Mouse (Mus musculus) adrenal gland, adult 8-10 months (tissue): Measurements from ENCODE around the gene AC131692.1. TPM values are rescaled to one million over a fixed set of nuclear protein-coding genes. Genes with fewer than 3 reads are reported as not detected.
"Not testable (repeated sequence)": the region's sequence is repeated elsewhere in the genome, so short reads cannot be mapped to it uniquely, and the experiment has no call there.

ENCODE experiments used
- DNase-seq: peaks from one replicate; pipeline ENCODE4 v3.0.0; 2022
- microRNA-seq, 2 experiments: library from miRNA; unstranded; fragments of <30 nt; microRNA quantifications; one replicate each; pipeline ENCODE4 v1.2.0; 2022
- total RNA-seq, 4 experiments: library from RNA; stranded (reverse); gene quantifications; 2 replicates each; pipeline ENCODE4 v1.2.4; 2022

AC131692.1 gene
- total RNA-seq, 4 experiments from 2014 or later: not detected

DNA sequence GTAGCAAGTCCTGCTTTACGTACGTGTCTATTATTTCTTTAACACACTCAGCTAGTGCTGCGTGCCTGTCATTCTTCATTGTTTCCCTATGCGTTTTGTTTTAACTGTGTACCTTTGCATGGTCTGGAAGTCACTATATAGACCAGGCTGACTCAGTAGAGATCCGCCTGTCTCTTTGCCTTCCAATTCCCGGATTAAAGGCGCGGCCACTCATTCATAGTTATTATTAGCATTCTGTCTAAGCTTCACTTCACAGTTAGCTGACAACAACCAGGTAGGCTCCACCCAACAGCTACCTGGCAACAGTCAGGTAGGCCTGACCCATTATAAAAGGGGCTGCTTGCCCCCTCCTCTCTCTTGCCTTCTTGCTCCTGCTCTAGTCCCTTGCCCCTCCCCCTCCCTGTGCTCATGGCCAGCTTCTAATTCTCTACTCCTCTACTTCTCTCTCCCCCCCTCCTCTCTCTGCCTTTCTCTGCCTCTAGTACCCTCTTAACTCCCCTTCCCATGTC lies 24.5 kb downstream of the AC131692.1 start:
- no peak for DNase-seq

- DNase-seq: no peak
Measured at GRCm38 (mm10) chr19:6121761-6122160, 27.5 kb downstream of the AC131692.1 start.

DNA sequence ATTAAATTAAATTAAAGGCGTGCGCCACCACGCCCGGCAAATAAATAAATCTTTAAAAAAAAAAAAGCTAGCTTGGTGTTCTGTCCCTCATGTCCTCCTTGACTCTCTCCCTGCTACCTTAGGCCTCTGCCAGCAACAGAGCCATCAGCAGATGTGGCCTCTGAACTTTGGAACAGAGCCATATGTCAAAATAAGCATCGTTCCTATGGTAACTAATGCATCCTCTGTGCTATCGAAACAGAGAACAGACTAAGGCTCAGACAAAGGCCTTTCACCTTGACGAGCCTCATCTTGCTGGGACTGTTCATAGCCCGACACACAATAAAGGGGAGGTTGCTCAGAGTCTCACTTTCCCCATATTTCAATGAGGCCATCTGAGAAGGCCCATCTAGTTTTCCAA lies 29.1 kb downstream of the AC131692.1 start:
- DNase-seq: no peak

- DNase-seq: no peak
Measured at GRCm38 (mm10) chr19:6124898-6125297, 30.7 kb downstream of the AC131692.1 start.

- DNase-seq: no peak
Measured at GRCm38 (mm10) chr19:6126289-6126688, 32.1 kb downstream of the AC131692.1 start.

DNA sequence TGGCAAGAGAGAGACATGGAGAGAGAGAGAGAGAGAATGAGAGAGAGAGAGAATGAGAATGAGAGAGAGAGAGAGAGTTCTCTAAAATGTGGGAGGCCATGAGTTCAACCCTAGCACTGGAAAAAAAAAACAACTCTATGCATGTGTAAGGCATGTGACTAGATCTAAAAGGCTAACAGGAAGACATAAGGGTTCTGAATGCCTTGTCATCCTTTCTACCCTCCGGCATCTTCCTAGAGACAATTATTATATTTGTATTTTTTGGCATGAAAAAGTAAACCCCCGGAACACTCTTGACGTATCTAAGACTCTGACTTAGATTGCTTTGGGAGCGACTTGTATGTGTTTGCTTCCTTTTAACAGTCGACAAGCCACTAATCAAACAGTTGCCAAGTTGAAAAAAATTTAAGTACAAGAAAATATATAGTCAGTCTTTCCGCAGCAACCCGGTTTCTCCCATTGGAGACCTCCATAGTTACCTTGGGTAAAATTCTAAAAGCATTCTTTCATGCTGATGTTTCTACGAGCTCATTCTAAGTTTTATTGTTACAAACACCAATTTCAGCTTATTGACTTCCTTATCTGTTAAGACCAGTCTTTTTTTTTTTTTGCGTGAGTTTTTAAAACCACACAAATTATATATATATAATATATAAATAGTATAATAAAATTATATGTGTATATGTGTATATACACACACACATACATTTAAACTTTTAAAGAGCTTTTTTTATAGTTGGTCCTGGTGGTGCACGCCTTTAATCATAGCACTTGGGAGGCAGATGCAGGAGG lies 32.8 kb downstream of the AC131692.1 start:
- DNase-seq: no peak

DNA sequence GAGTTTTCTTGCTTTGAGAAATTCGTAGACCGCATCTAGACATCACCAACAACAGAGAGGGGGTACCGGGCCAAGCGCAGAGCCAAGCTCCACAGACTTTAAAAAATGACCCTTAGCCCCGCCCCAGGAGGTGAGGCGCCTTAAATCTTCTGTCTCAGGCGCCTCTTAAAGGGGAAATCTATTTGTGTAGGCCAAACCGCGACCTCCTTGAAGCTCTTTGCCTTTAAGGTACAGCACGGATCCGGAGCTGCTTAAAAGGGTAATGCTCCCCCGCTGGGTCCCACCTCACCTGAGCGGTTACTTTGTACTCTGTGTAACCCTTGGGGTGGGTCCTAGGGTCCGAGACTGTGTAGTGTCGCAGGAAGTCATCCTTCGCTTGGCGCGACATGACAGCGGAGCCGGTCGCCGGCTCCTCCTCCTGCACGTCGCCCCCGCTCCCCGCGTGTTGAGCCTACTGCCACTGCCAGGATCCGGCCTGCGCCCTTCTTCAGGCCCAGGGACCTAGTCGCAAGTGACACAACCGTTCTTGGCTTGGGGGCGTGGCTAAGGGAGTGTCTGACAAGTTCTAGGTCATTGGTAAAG lies 33.6 kb downstream of the AC131692.1 start, which contains the start of gene Snx15:
Gene Snx15, minus strand, starts transcription at position 545 of the 582 bp plus-strand sequence.
- peak; percentile 95 for DNase-seq

- DNase-seq: not testable (repeated sequence)
Measured at GRCm38 (mm10) chr19:6130414-6131128, 36.4 kb downstream of the AC131692.1 start.

DNA sequence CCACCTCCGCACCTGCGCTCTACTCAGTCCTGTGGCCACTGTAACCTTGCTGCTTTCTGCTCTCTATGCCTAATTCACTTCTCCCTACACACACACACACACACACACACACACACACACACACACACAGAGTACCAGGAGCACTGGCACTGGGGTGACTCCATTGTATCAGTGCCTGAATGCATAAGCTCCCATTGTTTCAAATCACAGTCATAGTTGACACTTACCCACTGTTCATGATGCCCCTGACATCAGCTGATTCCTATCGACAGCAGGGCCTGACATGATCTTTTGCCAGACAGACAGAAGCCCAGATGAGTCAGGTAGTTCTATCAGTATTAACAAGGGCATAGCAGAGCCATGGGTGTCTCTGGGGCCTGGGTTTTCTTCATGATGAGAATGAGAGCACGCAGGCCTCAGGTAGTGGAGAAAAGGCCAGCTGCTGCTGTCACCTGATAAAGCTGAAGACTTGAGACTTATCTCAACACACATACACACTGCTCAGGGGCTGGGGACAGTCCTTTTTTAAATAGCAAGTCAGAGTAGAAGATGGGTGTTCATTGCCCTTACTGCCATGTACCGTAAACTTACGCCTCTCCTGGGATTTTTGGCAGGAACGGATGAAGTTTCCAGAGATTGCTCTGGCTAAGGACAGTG lies 38.1 kb downstream of the AC131692.1 start:
- DNase-seq: no peak

DNA sequence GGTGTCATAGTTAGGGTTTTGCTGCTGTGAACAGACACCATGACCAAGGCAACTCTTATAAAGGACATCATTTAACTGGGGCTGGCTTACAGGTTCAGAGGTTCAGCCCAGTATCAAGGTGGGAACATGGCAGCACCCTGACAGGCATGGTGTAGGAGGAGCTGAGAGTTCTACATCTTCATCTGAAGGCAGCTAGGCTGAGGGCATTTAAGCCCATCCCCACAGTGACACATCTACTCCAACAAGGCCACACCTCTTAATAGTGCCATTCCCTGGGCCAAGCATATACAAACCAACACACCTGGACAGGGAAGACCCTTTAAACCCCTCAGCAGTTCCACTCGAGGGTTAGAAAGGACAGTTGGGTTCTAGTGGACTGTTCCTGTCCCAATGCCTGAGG lies 39.0 kb downstream of the AC131692.1 start:
- DNase-seq: not testable (repeated sequence)

DNA sequence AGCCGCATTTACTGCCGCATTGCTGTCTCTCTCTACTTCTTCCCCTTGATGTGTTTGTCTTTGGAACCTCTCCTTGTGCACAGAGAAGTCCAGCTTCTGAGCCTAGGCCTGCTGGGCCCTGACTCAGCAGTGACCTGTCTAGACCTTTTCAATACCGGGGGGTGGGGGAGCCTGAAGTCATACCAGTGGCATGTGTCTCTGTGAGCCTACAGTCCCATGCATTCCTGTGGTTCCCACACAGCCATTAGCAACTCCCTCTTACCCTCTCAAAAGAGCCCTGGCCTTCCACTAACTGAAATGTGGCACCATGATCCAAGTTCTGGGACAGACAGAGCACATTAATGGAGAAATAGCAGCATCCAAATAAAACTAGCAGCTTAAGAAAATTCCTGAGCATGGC lies 42.2 kb downstream of the AC131692.1 start:
- DNase-seq: no peak

DNA sequence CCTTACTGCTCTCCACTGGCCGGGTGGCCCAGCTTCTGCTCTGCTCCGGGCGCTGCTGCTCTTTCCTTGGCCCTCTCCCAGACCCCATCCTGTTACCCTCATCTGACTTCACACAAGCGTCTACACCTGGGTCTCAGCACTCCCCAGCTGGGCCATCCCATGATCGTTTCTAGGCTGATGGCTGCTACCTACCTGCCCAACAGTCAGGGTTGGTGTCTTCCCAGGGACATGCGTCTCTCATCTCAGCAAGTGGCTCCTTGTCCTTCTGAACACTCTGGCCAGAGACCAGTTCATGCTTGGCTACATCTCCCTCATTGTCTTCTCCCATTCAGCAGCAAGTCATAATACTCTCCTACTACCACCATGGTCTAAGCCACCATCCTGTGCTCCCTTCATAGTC lies 45.5 kb downstream of the AC131692.1 start:
- no peak for DNase-seq

GRCm38 (mm10) chr19:6140374-6140677 lies 46.1 kb downstream of the AC131692.1 start:
- DNase-seq: no peak

DNA sequence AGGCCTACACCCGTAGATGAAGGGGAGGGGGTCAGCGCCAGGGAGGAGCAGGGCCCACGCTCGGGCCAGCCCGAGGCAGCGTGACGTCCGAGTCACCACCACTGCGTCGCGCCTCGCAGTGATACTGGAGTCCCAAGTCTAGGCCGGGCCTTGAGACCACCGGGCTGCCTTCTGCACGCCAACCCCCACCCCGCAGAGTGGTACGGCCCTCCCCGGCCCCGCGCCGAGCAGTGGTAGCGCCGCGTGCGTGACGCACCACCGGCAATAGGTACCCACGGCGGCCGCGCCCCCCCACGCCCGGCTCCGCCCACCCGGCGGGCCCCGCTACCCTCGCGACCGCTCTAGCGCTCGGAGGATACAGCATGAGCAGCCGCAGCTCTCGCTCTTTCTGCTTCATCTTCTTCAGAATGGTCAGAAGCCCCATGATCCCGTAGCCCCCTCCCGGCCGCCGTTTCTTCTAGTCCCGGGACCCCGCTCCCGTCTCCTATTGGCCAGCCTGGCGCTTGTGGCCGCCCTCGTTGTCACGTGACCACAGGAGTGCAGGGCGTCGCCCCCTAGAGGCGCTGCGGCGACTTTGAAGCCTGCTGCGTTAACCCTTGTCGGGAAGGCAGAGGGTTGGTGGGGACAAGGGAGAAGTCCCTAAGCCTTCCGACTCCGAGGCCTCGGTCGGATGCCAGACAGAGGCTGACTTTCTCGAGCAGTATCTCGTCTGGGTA lies 46.6 kb downstream of the AC131692.1 start, which contains the start of gene Batf2:
Gene Batf2, plus strand, starts transcription at position 306 of the 716 bp plus-strand sequence.
- peak; percentile 88 for DNase-seq

GRCm38 (mm10) chr19:6141394-6141749 lies 47.2 kb downstream of the AC131692.1 start, which contains the start of gene Arl2:
TSS of gene Arl2 (minus strand) at chr19:6141548.
- DNase-seq: peak; percentile 66

DNA sequence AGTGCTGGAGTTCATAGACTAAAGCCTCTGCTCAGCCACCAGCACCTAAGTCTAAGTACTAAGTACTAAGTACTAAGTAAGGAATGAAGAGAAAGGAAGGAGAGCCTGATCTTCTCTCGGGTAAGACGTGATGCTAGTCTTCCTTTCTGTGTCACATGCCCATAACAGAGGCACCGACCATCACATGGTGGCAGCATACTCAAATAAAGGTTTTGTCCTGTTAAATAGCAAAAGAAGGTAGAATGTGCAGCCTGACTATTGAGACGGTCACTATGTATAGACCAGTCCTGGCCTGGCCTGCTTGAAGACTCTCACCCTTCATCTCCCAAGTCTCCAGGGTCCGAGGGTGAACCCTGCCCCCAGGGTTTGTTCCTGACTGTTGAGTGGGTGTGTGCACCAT lies 50.6 kb downstream of the AC131692.1 start:
- no peak for DNase-seq

Small RNAs within 50 kb of the gene (microRNA-seq; reads per million reads assigned to microRNA genes)
- 0.67 to 1.1 reads per million in 2 experiments for gene Mir6988

Other genes starting within 250 kb of the AC131692.1 start
- gene Frmd8, start 219.1 kb upstream of the AC131692.1 start, total RNA-seq: 10 to 100 TPM; 47.6 to 55.2 (median 53.4) TPM
- 10 to 100 TPM; 12.8 to 21.7 (median 17.5) TPM for gene Slc25a45, start 216.6 kb upstream of the AC131692.1 start, total RNA-seq
- gene Tigd3, start 200.3 kb upstream of the AC131692.1 start, total RNA-seq: 1 to 10 TPM in 3 of 4 experiments, under 1 TPM in 1; 0.93 to 3.5 (median 1.6) TPM
- 100 to 1,000 TPM in 3 of 4 experiments, 10 to 100 TPM in 1; 93.7 to 147 (median 129) TPM for gene Dpf2, start 181.4 kb upstream of the AC131692.1 start, total RNA-seq
- gene Cdc42ep2, start 169.6 kb upstream of the AC131692.1 start, total RNA-seq: 1 to 10 TPM; 4.9 to 9.6 (median 8.3) TPM
- 10 to 100 TPM; 22.5 to 51.0 (median 27.8) TPM for gene Pola2, start 130.2 kb upstream of the AC131692.1 start, total RNA-seq
- not detected for gene Slc22a20, start 108.3 kb upstream of the AC131692.1 start, total RNA-seq
- 10 to 100 TPM; 40.6 to 54.1 (median 47.3) TPM for gene Capn1, start 78.5 kb upstream of the AC131692.1 start, total RNA-seq
- gene Syvn1, start 47.8 kb upstream of the AC131692.1 start, total RNA-seq: 10 to 100 TPM; 59.6 to 78.9 (median 62.2) TPM
- 10 to 100 TPM; 52.0 to 61.8 (median 59.6) TPM for gene Mrpl49, start 36.6 kb upstream of the AC131692.1 start, total RNA-seq
- 1,000 to 10,000 TPM; 1,027 to 1,106 (median 1,086) TPM for gene Fau, start 36.6 kb upstream of the AC131692.1 start, total RNA-seq
- 10 to 100 TPM; 31.6 to 43.1 (median 34.6) TPM for gene Znhit2, start 33.2 kb upstream of the AC131692.1 start, total RNA-seq
- 10 to 100 TPM; 24.9 to 36.1 (median 27.2) TPM for gene Tm7sf2, start 26.0 kb upstream of the AC131692.1 start, total RNA-seq
- 10 to 100 TPM; 66.2 to 92.3 (median 81.3) TPM for gene Vps51, start 17.2 kb upstream of the AC131692.1 start, total RNA-seq
- 1 to 10 TPM in 1 of 4 experiments, under 1 TPM in 1, not detected in 2; 0.87 to 1.0 TPM for gene Tmem262, start 14.4 kb upstream of the AC131692.1 start, total RNA-seq
- not detected for gene Gm28374, start 12.2 kb upstream of the AC131692.1 start, total RNA-seq
- 10 to 100 TPM; 37.2 to 50.5 (median 44.7) TPM for gene Zfpl1, start 9.5 kb upstream of the AC131692.1 start, total RNA-seq
- 1 to 10 TPM in 1 of 4 experiments, under 1 TPM in 3; 0.46 to 1.2 (median 0.63) TPM for gene Cdca5, start 9.4 kb upstream of the AC131692.1 start, total RNA-seq
- under 1 TPM in 1 of 4 experiments, not detected in 3; 0.27 TPM for gene Naaladl1, start 11.4 kb downstream of the AC131692.1 start, total RNA-seq
- gene Sac3d1, start 24.2 kb downstream of the AC131692.1 start, total RNA-seq: 10 to 100 TPM; 13.7 to 18.9 (median 16.1) TPM
- 10 to 100 TPM; 34.0 to 49.1 (median 37.8) TPM for gene Snx15, start 33.9 kb downstream of the AC131692.1 start, total RNA-seq
- 1 to 10 TPM; 1.4 to 3.5 (median 2.7) TPM for gene Batf2, start 46.6 kb downstream of the AC131692.1 start, total RNA-seq
- 100 to 1,000 TPM in 2 of 4 experiments, 10 to 100 TPM in 2; 92.7 to 127 (median 112) TPM for gene Arl2, start 47.1 kb downstream of the AC131692.1 start, total RNA-seq
- gene Majin, start 90.0 kb downstream of the AC131692.1 start, total RNA-seq: 1 to 10 TPM; 2.0 to 4.4 (median 3.5) TPM
- gene Gpha2, start 132.0 kb downstream of the AC131692.1 start, total RNA-seq: 10 to 100 TPM; 23.4 to 37.6 (median 29.4) TPM
- gene Ppp2r5b, start 141.5 kb downstream of the AC131692.1 start, total RNA-seq: 100 to 1,000 TPM; 103 to 160 (median 124) TPM
- 10 to 100 TPM; 38.6 to 57.9 (median 48.3) TPM for gene Atg2a, start 147.2 kb downstream of the AC131692.1 start, total RNA-seq
- gene Ehd1, start 182.3 kb downstream of the AC131692.1 start, total RNA-seq: 100 to 1,000 TPM in 3 of 4 experiments, 10 to 100 TPM in 1; 90.8 to 130 (median 118) TPM
- gene Cdc42bpg, start 212.0 kb downstream of the AC131692.1 start, total RNA-seq: 10 to 100 TPM; 24.4 to 45.7 (median 38.4) TPM
- gene Men1, start 240.6 kb downstream of the AC131692.1 start, total RNA-seq: 10 to 100 TPM; 53.4 to 67.8 (median 64.5) TPM
- gene Map4k2, start 246.7 kb downstream of the AC131692.1 start, total RNA-seq: 10 to 100 TPM; 40.6 to 81.6 (median 61.5) TPM